Mouse (Mus musculus): Measurements from ENCODE around the gene Des. TPM values are rescaled to one million over a fixed set of nuclear protein-coding genes. Genes with fewer than 3 reads are reported as not detected.

Gene Des
- polyA plus RNA-seq, 2 experiments, result 53.7 to 78.6 TPM

DNA sequence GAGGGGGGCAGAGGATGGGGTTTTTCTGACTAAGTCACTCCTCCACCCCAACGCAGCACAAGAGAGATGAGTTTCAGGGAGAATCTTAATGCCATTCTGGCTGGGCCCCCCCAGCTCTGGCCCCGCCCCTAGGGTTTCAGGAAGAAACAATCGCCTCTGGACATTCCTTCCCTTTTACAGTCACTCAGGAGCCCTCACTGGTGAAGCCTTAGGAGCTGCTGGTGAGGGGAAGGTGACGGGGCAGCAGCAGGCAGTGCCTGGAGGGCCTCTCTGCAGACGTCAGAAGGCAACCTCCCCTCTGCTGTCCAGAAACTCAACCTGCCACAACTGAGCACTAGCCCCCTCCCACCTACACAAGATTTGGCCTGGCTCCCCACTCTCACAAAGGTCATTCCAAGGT lies 10.9 kb upstream of the Des start:
- no peak for DNase-seq (ENCODE audit: low spot score)
- Histone ChIP-seq H3K4me2 (replicated peaks; ENCODE audit: low read depth, low read length, severe bottlenecking) (no peak overlapping the region), H3K4me3 (replicated peaks; ENCODE audit: low read length) (no peak overlapping the region), H3K9ac (ENCODE audit: low read depth, low read length, severe bottlenecking) (no peak overlapping the region), H3K36me3 (ENCODE audit: control insufficient read depth, insufficient read depth, low read length) (no peaks in the 10 kb centered on the region), H3K27me3 (ENCODE audit: control insufficient read depth, insufficient read depth, low read length) (no peaks in the 10 kb centered on the region), H3K4me1 (ENCODE audit: control insufficient read depth, insufficient read depth, low read length) (peaks cover 11% of the 10 kb centered on the region), H3K9me3 (ENCODE audit: control insufficient read depth, low read length) (no peaks in the 10 kb centered on the region), H3K27ac (replicated peaks; ENCODE audit: low read depth, low read length) (no peak overlapping the region)
- 36% methylated on average over 5 of the region's 5 CpGs for WGBS
- ATAC-seq (ENCODE audit: low FRiP score, low read depth), result 0 out of 2 replicates have a peak, but pooled peaks have one; percentile 20
- TF ChIP-seq POLR2A (IDR thresholded peaks at IDR 0.05; ENCODE audit: borderline replicate concordance, extremely low read depth, insufficient read depth, insufficient read length), result no peak

GRCm38 (mm10) chr1:75357261-75357660 lies 2.9 kb upstream of the Des start:
- peaks cover 20% of the 10 kb centered on the region for H3K4me1 ChIP-seq (ENCODE audit: control insufficient read depth, insufficient read depth, low read length)
- no peak overlapping the region for H3K9ac ChIP-seq (ENCODE audit: low read depth, low read length, severe bottlenecking)
- DNase-seq (ENCODE audit: low spot score), result no peak
- no peak overlapping the region for H3K4me2 ChIP-seq (replicated peaks; ENCODE audit: low read depth, low read length, severe bottlenecking)
- no peak overlapping the region for H3K4me3 ChIP-seq (replicated peaks; ENCODE audit: low read length)
- peaks cover 28% of the 10 kb centered on the region for H3K27me3 ChIP-seq (ENCODE audit: control insufficient read depth, insufficient read depth, low read length)
- H3K36me3 ChIP-seq (ENCODE audit: control insufficient read depth, insufficient read depth, low read length), result no peaks in the 10 kb centered on the region
- no peak overlapping the region for H3K27ac ChIP-seq (replicated peaks; ENCODE audit: low read depth, low read length)
- H3K9me3 ChIP-seq (ENCODE audit: control insufficient read depth, low read length), result no peaks in the 10 kb centered on the region
- no peak for ATAC-seq (ENCODE audit: low FRiP score, low read depth)
- no peak for TF ChIP-seq POLR2A (IDR thresholded peaks at IDR 0.05; ENCODE audit: borderline replicate concordance, extremely low read depth, insufficient read depth, insufficient read length)
- WGBS, result 73% methylated on average over 7 of the region's 7 CpGs

DNA sequence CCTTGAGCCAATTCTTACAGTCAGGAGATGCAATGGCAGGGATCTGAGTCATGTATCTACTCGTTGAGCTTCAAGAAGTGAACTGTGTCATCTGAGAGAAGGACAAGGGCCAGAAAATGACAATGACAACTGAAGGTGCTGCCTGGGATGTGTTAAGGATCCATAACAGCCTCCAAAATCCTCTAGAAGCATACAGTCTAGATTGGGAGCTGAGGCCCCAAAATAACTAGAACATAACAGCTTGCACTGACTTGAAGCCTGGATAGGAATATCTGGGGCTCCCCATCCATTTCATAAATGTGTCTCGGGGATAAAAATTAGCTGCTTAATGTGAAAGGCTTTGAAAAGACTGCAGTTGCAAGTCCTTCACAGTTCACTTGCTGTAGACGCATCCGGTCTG lies 2.1 kb upstream of the Des start:
- WGBS, result 90% methylated on average over 4 of the region's 4 CpGs
- no peak overlapping the region for H3K4me2 ChIP-seq (replicated peaks; ENCODE audit: low read depth, low read length, severe bottlenecking)
- H3K36me3 ChIP-seq (ENCODE audit: control insufficient read depth, insufficient read depth, low read length), result no peaks in the 10 kb centered on the region
- DNase-seq (ENCODE audit: low spot score) (no peak), ATAC-seq (ENCODE audit: low FRiP score, low read depth) (no peak)
- TF ChIP-seq POLR2A (IDR thresholded peaks at IDR 0.05; ENCODE audit: borderline replicate concordance, extremely low read depth, insufficient read depth, insufficient read length), result no peak
- H3K9ac ChIP-seq (ENCODE audit: low read depth, low read length, severe bottlenecking), result no peak overlapping the region
- peaks cover 28% of the 10 kb centered on the region for H3K27me3 ChIP-seq (ENCODE audit: control insufficient read depth, insufficient read depth, low read length)
- H3K9me3 ChIP-seq (ENCODE audit: control insufficient read depth, low read length), result no peaks in the 10 kb centered on the region
- H3K4me3 ChIP-seq (replicated peaks; ENCODE audit: low read length), result no peak overlapping the region
- H3K27ac ChIP-seq (replicated peaks; ENCODE audit: low read depth, low read length), result no peak overlapping the region
- peaks cover 20% of the 10 kb centered on the region for H3K4me1 ChIP-seq (ENCODE audit: control insufficient read depth, insufficient read depth, low read length)

DNA sequence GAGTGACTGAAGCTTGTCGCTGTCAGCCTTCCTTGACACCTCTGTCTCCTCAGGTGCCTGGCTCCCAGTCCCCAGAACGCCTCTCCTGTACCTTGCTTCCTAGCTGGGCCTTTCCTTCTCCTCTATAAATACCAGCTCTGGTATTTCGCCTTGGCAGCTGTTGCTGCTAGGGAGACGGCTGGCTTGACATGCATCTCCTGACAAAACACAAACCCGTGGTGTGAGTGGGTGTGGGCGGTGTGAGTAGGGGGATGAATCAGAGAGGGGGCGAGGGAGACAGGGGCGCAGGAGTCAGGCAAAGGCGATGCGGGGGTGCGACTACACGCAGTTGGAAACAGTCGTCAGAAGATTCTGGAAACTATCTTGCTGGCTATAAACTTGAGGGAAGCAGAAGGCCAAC lies 783 bp upstream of the Des start:
- Histone ChIP-seq H3K4me1 (ENCODE audit: control insufficient read depth, insufficient read depth, low read length) (peaks cover 20% of the 10 kb centered on the region), H3K4me3 (replicated peaks; ENCODE audit: low read length) (no peak overlapping the region), H3K9ac (ENCODE audit: low read depth, low read length, severe bottlenecking) (no peak overlapping the region), H3K27me3 (ENCODE audit: control insufficient read depth, insufficient read depth, low read length) (peaks cover 28% of the 10 kb centered on the region), H3K27ac (replicated peaks; ENCODE audit: low read depth, low read length) (0 out of 2 replicates have a peak overlapping the region, but pooled peaks have one; percentile 38), H3K36me3 (ENCODE audit: control insufficient read depth, insufficient read depth, low read length) (no peaks in the 10 kb centered on the region), H3K9me3 (ENCODE audit: control insufficient read depth, low read length) (no peaks in the 10 kb centered on the region), H3K4me2 (replicated peaks; ENCODE audit: low read depth, low read length, severe bottlenecking) (no peak overlapping the region)
- WGBS, result 55% methylated on average over 13 of the region's 13 CpGs
- no peak for TF ChIP-seq POLR2A (IDR thresholded peaks at IDR 0.05; ENCODE audit: borderline replicate concordance, extremely low read depth, insufficient read depth, insufficient read length)
- ATAC-seq (ENCODE audit: low FRiP score, low read depth), result peak; percentile 27; the same call in 1 of the 2 replicates
- DNase-seq (ENCODE audit: low spot score), result no peak

GRCm38 (mm10) chr1:75361123-75361522 lies 994 bp downstream of the Des start:
- Histone ChIP-seq H3K9ac (ENCODE audit: low read depth, low read length, severe bottlenecking) (no peak overlapping the region), H3K36me3 (ENCODE audit: control insufficient read depth, insufficient read depth, low read length) (no peaks in the 10 kb centered on the region), H3K9me3 (ENCODE audit: control insufficient read depth, low read length) (no peaks in the 10 kb centered on the region), H3K4me1 (ENCODE audit: control insufficient read depth, insufficient read depth, low read length) (peaks cover 20% of the 10 kb centered on the region), H3K4me2 (replicated peaks; ENCODE audit: low read depth, low read length, severe bottlenecking) (peak overlapping the region; percentile 61; the same call in 1 of the 2 replicates), H3K4me3 (replicated peaks; ENCODE audit: low read length) (peak overlapping the region; percentile 37), H3K27me3 (ENCODE audit: control insufficient read depth, insufficient read depth, low read length) (peaks cover 28% of the 10 kb centered on the region), H3K27ac (replicated peaks; ENCODE audit: low read depth, low read length) (no peak overlapping the region)
- DNase-seq (ENCODE audit: low spot score) (no peak), ATAC-seq (ENCODE audit: low FRiP score, low read depth) (no peak)
- 50% methylated on average over 4 of the region's 4 CpGs for WGBS
- no peak for TF ChIP-seq POLR2A (IDR thresholded peaks at IDR 0.05; ENCODE audit: borderline replicate concordance, extremely low read depth, insufficient read depth, insufficient read length)

DNA sequence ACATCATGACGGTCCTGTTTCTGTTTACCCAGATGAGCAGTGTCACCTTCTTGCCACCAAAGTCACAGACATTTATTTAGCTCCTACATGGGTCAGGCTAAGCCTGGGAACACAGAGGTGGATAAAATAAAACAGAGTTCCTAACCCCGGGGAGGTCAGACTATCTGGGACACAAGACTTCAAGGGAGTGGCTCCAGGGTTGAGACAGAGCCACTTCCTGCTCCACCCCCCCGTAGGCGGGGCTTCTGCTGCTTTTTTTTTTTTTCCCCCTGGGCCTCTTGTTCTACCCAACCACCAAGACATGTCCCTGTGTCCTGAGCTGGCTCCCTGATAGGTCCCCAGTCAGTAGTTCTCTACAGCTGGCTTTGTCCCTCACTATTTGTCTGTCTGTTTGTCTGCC lies 1.6 kb downstream of the Des start:
- Histone ChIP-seq H3K9me3 (ENCODE audit: control insufficient read depth, low read length) (no peaks in the 10 kb centered on the region), H3K27me3 (ENCODE audit: control insufficient read depth, insufficient read depth, low read length) (peaks cover 28% of the 10 kb centered on the region), H3K4me2 (replicated peaks; ENCODE audit: low read depth, low read length, severe bottlenecking) (0 out of 2 replicates have a peak overlapping the region, but pooled peaks have one; percentile 61), H3K4me1 (ENCODE audit: control insufficient read depth, insufficient read depth, low read length) (peaks cover 20% of the 10 kb centered on the region), H3K9ac (ENCODE audit: low read depth, low read length, severe bottlenecking) (no peak overlapping the region), H3K27ac (replicated peaks; ENCODE audit: low read depth, low read length) (no peak overlapping the region), H3K4me3 (replicated peaks; ENCODE audit: low read length) (no peak overlapping the region), H3K36me3 (ENCODE audit: control insufficient read depth, insufficient read depth, low read length) (no peaks in the 10 kb centered on the region)
- TF ChIP-seq POLR2A (IDR thresholded peaks at IDR 0.05; ENCODE audit: borderline replicate concordance, extremely low read depth, insufficient read depth, insufficient read length), result no peak
- ATAC-seq (ENCODE audit: low FRiP score, low read depth) (no peak), DNase-seq (ENCODE audit: low spot score) (no peak)
- WGBS, result 34% methylated on average over 4 of the region's 4 CpGs
